Mouse (Mus musculus) CH12.LX (cell line): ENCODE measurements around the gene Acvr2b. TPM values are rescaled to one million over a fixed set of nuclear protein-coding genes. Genes with fewer than 3 reads are reported as not detected.

Experiments
- DNase-seq: peaks from one replicate; pipeline ENCODE4 v3.0.0-alpha.2; 2013; ENCODE audit errors: extremely low read depth
- H3K27ac ChIP-seq: 2 replicates; pipeline ENCODE4 v1.5.1; 2012; ENCODE audit warnings: low read depth, mild to moderate bottlenecking, control low read depth, moderate library complexity; ENCODE audit not compliant: insufficient read depth
- H3K27me3 ChIP-seq: replicated peaks from 2 replicates; pipeline ENCODE3; 2012; ENCODE audit warnings: inconsistent platforms
- H3K36me3 ChIP-seq, 2 experiments: replicated peaks in 1 of 2; 2 replicates each; pipeline versions ENCODE3 to v1.6.1; 2012; ENCODE audit warnings: inconsistent platforms in 1 of 2, low read length in 1 of 2, mild to moderate bottlenecking in 1 of 2, mixed read lengths in 1 of 2, moderate library complexity in 1 of 2; ENCODE audit not compliant: control insufficient read depth in 1 of 2, insufficient read depth in 1 of 2
- H3K4me1 ChIP-seq, 2 experiments: 2 replicates each; pipeline ENCODE4 v1.6.1; 2012; ENCODE audit warnings: inconsistent platforms in 1 of 2, moderate library complexity in 1 of 2; ENCODE audit not compliant: insufficient read depth in 2 of 2, control insufficient read depth in 1 of 2
- H3K4me2 ChIP-seq: 2 replicates; pipeline ENCODE4 v1.6.1; 2012; ENCODE audit warnings: low read depth, mild to moderate bottlenecking, control low read depth; ENCODE audit not compliant: poor library complexity, insufficient read depth, severe bottlenecking
- H3K4me3 ChIP-seq, 3 experiments: fragments of 150-350 bp in 1 of 3; sonication (generic) in 1 of 3; replicated peaks in 1 of 3; 2 replicates each; pipeline versions ENCODE3 to v1.5.1; 2011 to 2012; ENCODE audit warnings: low read depth in 2 of 3, low read length in 2 of 3, mild to moderate bottlenecking in 2 of 3, moderate library complexity in 2 of 3, control low read depth in 1 of 3, improper control_type of control experiment in 1 of 3, inconsistent platforms in 1 of 3, mixed read lengths in 1 of 3; ENCODE audit not compliant: poor library complexity in 1 of 3
- H3K79me2 ChIP-seq: replicated peaks from 2 replicates; pipeline ENCODE4 v1.6.1; 2012; ENCODE audit warnings: mild to moderate bottlenecking, moderate library complexity; ENCODE audit not compliant: control insufficient read depth, poor library complexity, insufficient read depth, severe bottlenecking; ENCODE audit errors: extremely low read depth
- H3K9ac ChIP-seq: 2 replicates; pipeline ENCODE4 v1.6.1; 2012; ENCODE audit warnings: low read depth, mild to moderate bottlenecking, control low read depth, moderate library complexity; ENCODE audit not compliant: insufficient read depth
- H3K9me3 ChIP-seq: replicated peaks from 2 replicates; pipeline ENCODE3; 2012; ENCODE audit warnings: low read length, inconsistent platforms, mixed read lengths
- BHLHE40 ChIP-seq: IDR thresholded peaks from 2 replicates; pipeline ENCODE4 v1.6.1; 2011; ENCODE audit warnings: mild to moderate bottlenecking, low read depth, low read length, improper control_type of control experiment
- CHD1 ChIP-seq: IDR thresholded peaks from 2 replicates; pipeline ENCODE4 v1.6.1; 2012; ENCODE audit warnings: low read depth, low read length, improper control_type of control experiment, inconsistent platforms
- ELF1 ChIP-seq: IDR thresholded peaks from 2 replicates; pipeline ENCODE4 v1.6.1; 2014; ENCODE audit warnings: low read depth, mild to moderate bottlenecking, inconsistent platforms, low read length, improper control_type of control experiment
- EP300 ChIP-seq: IDR thresholded peaks from 2 replicates; pipeline ENCODE4 v1.6.1; 2011; ENCODE audit warnings: low read length, improper control_type of control experiment
- HCFC1 ChIP-seq: IDR thresholded peaks from 2 replicates; pipeline ENCODE4 v1.6.1; 2012; ENCODE audit warnings: low read depth, mild to moderate bottlenecking, inconsistent platforms, low read length, improper control_type of control experiment
- IRF4 ChIP-seq: IDR thresholded peaks from 2 replicates; pipeline ENCODE4 v1.6.1; 2014; ENCODE audit warnings: low read depth, mild to moderate bottlenecking, inconsistent platforms, low read length, improper control_type of control experiment
- JUN ChIP-seq: IDR thresholded peaks from 2 replicates; pipeline ENCODE4 v1.6.1; 2011; ENCODE audit warnings: low read depth, mild to moderate bottlenecking, low read length, improper control_type of control experiment, moderate library complexity; ENCODE audit not compliant: insufficient read depth
- JUND ChIP-seq: conservative IDR thresholded peaks from 2 replicates; pipeline ENCODE4 v1.6.1; 2011; ENCODE audit warnings: low read depth, low read length, improper control_type of control experiment
- KAT2A ChIP-seq: IDR thresholded peaks from 2 replicates; pipeline ENCODE4 v1.6.1; 2012; ENCODE audit warnings: low read length, improper control_type of control experiment, inconsistent platforms; ENCODE audit not compliant: insufficient replicate concordance
- MAFK ChIP-seq: IDR thresholded peaks from 2 replicates; pipeline ENCODE4 v1.6.1; 2011; ENCODE audit warnings: low read length, improper control_type of control experiment; ENCODE audit not compliant: insufficient replicate concordance
- MAX ChIP-seq: IDR thresholded peaks from 2 replicates; pipeline ENCODE4 v1.6.1; 2011; ENCODE audit warnings: low read length, improper control_type of control experiment
- MAZ ChIP-seq: IDR thresholded peaks from 2 replicates; pipeline ENCODE4 v1.6.1; 2012; ENCODE audit warnings: low read depth, mild to moderate bottlenecking, inconsistent platforms, low read length, improper control_type of control experiment, moderate library complexity
- MEF2A ChIP-seq: IDR thresholded peaks from 2 replicates; pipeline ENCODE4 v1.6.1; 2014; ENCODE audit warnings: low read depth, mild to moderate bottlenecking, inconsistent platforms, low read length, improper control_type of control experiment, borderline replicate concordance
- MXI1 ChIP-seq: IDR thresholded peaks from 2 replicates; pipeline ENCODE4 v1.6.1; 2011; ENCODE audit warnings: mild to moderate bottlenecking, low read depth, low read length, improper control_type of control experiment
- MYC ChIP-seq: IDR thresholded peaks from 2 replicates; pipeline ENCODE4 v1.6.1; 2011; ENCODE audit warnings: low read depth, mild to moderate bottlenecking, improper control_type of control experiment, low read length
- NELFE ChIP-seq: IDR thresholded peaks from 2 replicates; pipeline ENCODE4 v1.6.1; 2011; ENCODE audit warnings: low read depth, low read length, improper control_type of control experiment
- NRF1 ChIP-seq: IDR thresholded peaks from 2 replicates; pipeline ENCODE4 v1.6.1; 2014; ENCODE audit warnings: low read depth, mild to moderate bottlenecking, inconsistent platforms, low read length, improper control_type of control experiment, moderate library complexity
- PAX5 ChIP-seq: IDR thresholded peaks from 2 replicates; pipeline ENCODE4 v1.6.1; 2012; ENCODE audit warnings: low read length, inconsistent platforms, mixed read lengths
- POLR2A ChIP-seq: IDR thresholded peaks from 2 replicates; pipeline ENCODE4 v1.6.1; 2011; ENCODE audit warnings: low read depth, mild to moderate bottlenecking, improper control_type of control experiment, low read length
- POLR2AphosphoS2 ChIP-seq: IDR thresholded peaks from 2 replicates; pipeline ENCODE4 v1.6.1; 2011; ENCODE audit warnings: low read depth, low read length, improper control_type of control experiment
- RAD21 ChIP-seq: IDR thresholded peaks from 2 replicates; pipeline ENCODE4 v1.6.1; 2011; ENCODE audit warnings: low read depth, mild to moderate bottlenecking, low read length, improper control_type of control experiment, moderate library complexity
- RCOR1 ChIP-seq: conservative IDR thresholded peaks from 2 replicates; pipeline ENCODE4 v1.6.1; 2012; ENCODE audit warnings: low read depth, mild to moderate bottlenecking, inconsistent platforms, low read length, improper control_type of control experiment
- SIN3A ChIP-seq: IDR thresholded peaks from 2 replicates; pipeline ENCODE4 v1.6.1; 2012; ENCODE audit warnings: low read length, improper control_type of control experiment, inconsistent platforms
- UBTF ChIP-seq: IDR thresholded peaks from 2 replicates; pipeline ENCODE4 v1.6.1; 2012; ENCODE audit warnings: low read depth, mild to moderate bottlenecking, inconsistent platforms, low read length, improper control_type of control experiment, moderate library complexity
- USF1 ChIP-seq: IDR thresholded peaks from 2 replicates; pipeline ENCODE4 v1.6.1; 2014; ENCODE audit warnings: low read depth, mild to moderate bottlenecking, inconsistent platforms, low read length, improper control_type of control experiment
- USF2 ChIP-seq: conservative IDR thresholded peaks from 2 replicates; pipeline ENCODE4 v1.6.1; 2011; ENCODE audit warnings: low read depth, low read length, improper control_type of control experiment
- ZC3H11A ChIP-seq: IDR thresholded peaks from 2 replicates; pipeline ENCODE4 v1.6.1; 2012; ENCODE audit warnings: low read depth, mild to moderate bottlenecking, inconsistent platforms, low read length, improper control_type of control experiment
- ZKSCAN1 ChIP-seq: IDR thresholded peaks from 2 replicates; pipeline ENCODE4 v1.6.1; 2012; ENCODE audit warnings: low read depth, inconsistent platforms, low read length, improper control_type of control experiment, borderline replicate concordance
- ZMIZ1 ChIP-seq: IDR thresholded peaks from 2 replicates; pipeline ENCODE4 v1.6.1; 2012; ENCODE audit warnings: low read depth, mild to moderate bottlenecking, inconsistent platforms, low read length, improper control_type of control experiment
- ZNF384 ChIP-seq: IDR thresholded peaks from 2 replicates; pipeline ENCODE4 v1.6.1; 2012; ENCODE audit warnings: low read depth, low read length, improper control_type of control experiment, inconsistent platforms
- dilution Hi-C: fragments of 300-500 bp; cut with MboI; formaldehyde crosslinking; loops from 2 replicates; pipeline ENCODE4 v1.14.3; 2020; ENCODE audit warnings: low sequenced_read_pairs; ENCODE audit not compliant: extremely low pct_unique_long_range_greater_than_20kb, extremely low pct_ligation_motif_present
- in situ Hi-C: fragments of 300-500 bp; cut with MboI; formaldehyde crosslinking; loops from 3 replicates; pipeline ENCODE4 v1.14.3; 2019; ENCODE audit warnings: low sequenced_read_pairs, low pct_ligation_motif_present, low pct_unique_long_range_greater_than_20kb, mixed read lengths
- polyA plus RNA-seq: library from polyadenylated mRNA; unstranded; fragments of >175 nt; gene quantifications from 2 replicates; pipeline ENCODE4 v1.2.1, GENCODE M21; 2012; ENCODE audit warnings: low read depth; ENCODE audit not compliant: insufficient read length
- total RNA-seq, 2 experiments: library from RNA; depleted of rRNA; stranded (reverse); fragments of 300-350 nt in 1 of 2; fragments of >200 nt in 1 of 2; gene quantifications; 2 replicates each; pipeline ENCODE4 v1.2.3; 2012 to 2014

Acvr2b gene
- total and polyA plus RNA-seq, 3 experiments, result 0.30 to 1.5 (median 0.66) TPM

- dilution Hi-C loops (no loop called here), in situ Hi-C loops (no loop called here)
- H3K4me3 ChIP-seq, result peak overlapping the region; percentile 20 to 65 (median 52)
- H3K27me3 ChIP-seq, result peaks cover 61% of the 10 kb centered on the region
- peaks cover 3% of the 10 kb centered on the region for H3K9me3 ChIP-seq
- no peaks in the 10 kb centered on the region for H3K36me3 ChIP-seq
- no peaks in the 10 kb centered on the region for H3K79me2 ChIP-seq
- no peak overlapping the region for H3K27ac ChIP-seq
- no peak for DNase-seq
- peak overlapping the region; percentile 86 for H3K4me2 ChIP-seq
- peak overlapping the region; percentile 13; the same call in 1 of the 2 replicates for H3K9ac ChIP-seq
- no peak for TF ChIP-seq PAX5
- H3K4me1 ChIP-seq, result peaks cover 0 to 29% of the 10 kb centered on the region in 2 experiments; a peak in 2 of 4 replicates
Observed at GRCm38 (mm10) chr9:119401351-119401750, 567 bp upstream of the Acvr2b start.

- no peaks in the 10 kb centered on the region for H3K36me3 ChIP-seq
- peak overlapping the region; percentile 54 for H3K4me2 ChIP-seq
- dilution Hi-C loops, result no loop called here
- H3K4me3 ChIP-seq, result peak overlapping the region; percentile 35 to 84 (median 65)
- H3K79me2 ChIP-seq, result no peaks in the 10 kb centered on the region
- peaks cover 3% of the 10 kb centered on the region for H3K9me3 ChIP-seq
- DNase-seq, result no peak
- no peak overlapping the region for H3K27ac ChIP-seq
- peaks cover 0 to 29% of the 10 kb centered on the region in 2 experiments; a peak in 2 of 4 replicates for H3K4me1 ChIP-seq
- in situ Hi-C loops, result no loop called here
- peaks cover 62% of the 10 kb centered on the region for H3K27me3 ChIP-seq
- TF ChIP-seq MAX (peak; percentile 17; the same call in 1 of the 2 replicates), ELF1 (peak; percentile 2; the same call in 1 of the 2 replicates), USF2 (no peak), UBTF (no peak), MAFK (no peak), USF1 (no peak), ZC3H11A (no peak), ZKSCAN1 (no peak), ZNF384 (no peak), RCOR1 (no peak), RAD21 (no peak), SIN3A (no peak), IRF4 (no peak), MEF2A (no peak), CHD1 (no peak), ZMIZ1 (no peak), MYC (no peak), HCFC1 (no peak), MAZ (no peak), NRF1 (peak; percentile 31; the same call in 1 of the 2 replicates), POLR2A (no peak), POLR2AphosphoS2 (no peak), EP300 (no peak), KAT2A (no peak), BHLHE40 (peak; percentile 66; the same call in 1 of the 2 replicates), MXI1 (no peak), JUN (no peak), JUND (no peak), NELFE (no peak)
- TF ChIP-seq, all 38 proteins: peak for 4
- peak overlapping the region; percentile 73 for H3K9ac ChIP-seq
Observed at GRCm38 (mm10) chr9:119402253-119403235, 626 bp downstream of the Acvr2b start.
